Mouse (Mus musculus): Measurements from ENCODE around the gene Gm10974.
A peak's percentile ranks its signal among the peaks of the same experiment; 100 is the strongest.

- TF ChIP-seq CTCF (IDR thresholded peaks at IDR 0.05; ENCODE audit: low read depth, low read length): peak; percentile 36
- TF ChIP-seq POLR2A (IDR thresholded peaks at IDR 0.05; ENCODE audit: extremely low read depth, insufficient read depth, low read length): no peak
These were observed 23.4 kb upstream of the Gm10974 start for GRCm38 (mm10) chr7:66342323-66342722.
